Mouse (Mus musculus): Measurements from ENCODE around the gene Hip1r.

GRCm38 (mm10) chr5:123986925-123987324 lies 13.5 kb downstream of the Hip1r start:
- TF ChIP-seq CTCF (IDR thresholded peaks at IDR 0.05; ENCODE audit: low read depth, low read length) (no peak), POLR2A (IDR thresholded peaks at IDR 0.05; ENCODE audit: extremely low read depth, insufficient read depth, low read length) (no peak)

Measured in liver, adult 2 months (tissue).